Comparison of ENCODE assay signal across 9 mouse cellular contexts in the genomic region with DNA sequence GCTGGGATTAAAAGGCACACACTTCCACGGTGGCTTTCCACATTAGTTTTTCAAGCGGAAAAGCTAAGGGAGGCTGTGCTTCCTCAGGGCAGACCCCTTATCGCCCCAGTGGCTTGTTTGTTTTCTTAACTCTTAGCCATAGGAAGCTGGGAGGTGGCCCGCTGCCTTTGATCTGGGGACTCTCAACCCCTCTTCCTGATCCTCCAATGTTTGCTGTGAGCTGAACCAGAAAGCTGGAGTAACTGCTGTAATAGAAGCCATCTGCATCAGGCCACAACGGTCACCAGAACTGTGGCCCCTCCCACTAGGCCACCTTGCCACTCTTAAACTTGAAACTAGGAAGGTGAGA. TPM values are rescaled to one million over a fixed set of nuclear protein-coding genes. Genes with fewer than 3 reads are reported as not detected.
A peak's percentile ranks its signal among the peaks of the same experiment; 100 is the strongest.
DNase-seq lines count a peak whose midpoint lies in the region; ATAC-seq and TF ChIP-seq lines count a peak whose summit lies in the region.
"Had no signal": no experiment of that assay in that cellular context is flagged by ENCODE, and none has a peak within 500 bp of the region (broad histone marks: within the 10 kb centered on the region; RNA-seq: fewer than 3 reads in every experiment).

A gene (plus strand): TSS at position 182 of the 349 bp plus-strand sequence.

- ATAC-seq in lung, embryonic 14.5 days (ENCODE audit: insufficient read depth), result no peak
- no peak for ATAC-seq in forebrain, embryonic 14.5 days
- ATAC-seq in intestine, embryonic 16.5 days, result no peak; the same call in 1 of the 2 replicates
- no peak for ATAC-seq in neural tube, embryonic 13.5 days (ENCODE audit: low read depth)
- ATAC-seq: activated CD4-positive, CD25-positive, alpha-beta regulatory T cell, adult 4 months had no signal

- peaks cover 7% of the 10 kb centered on the region; the same call in 1 of the 2 replicates for H3K4me1 ChIP-seq in lung, embryonic 14.5 days (ENCODE audit: insufficient read depth)
- no peaks in the 10 kb centered on the region for H3K4me1 ChIP-seq in forebrain, embryonic 14.5 days (ENCODE audit: control insufficient read depth, insufficient read depth, low read length)
- H3K4me1 ChIP-seq in intestine, embryonic 16.5 days (ENCODE audit: control insufficient read depth, insufficient read depth, low read length), result peaks cover 12% of the 10 kb centered on the region
- peaks cover 14% of the 10 kb centered on the region; the same call in 1 of the 2 replicates for H3K4me1 ChIP-seq in neural tube, embryonic 13.5 days (replicated peaks)

- peak within 1 kb of the TSS; percentile 45 for H3K4me3 ChIP-seq in lung, embryonic 14.5 days (ENCODE audit: low read depth, low read length)
- 0 out of 2 replicates have a peak within 1 kb of the TSS, but pooled peaks have one; percentile 5 for H3K4me3 ChIP-seq in forebrain, embryonic 14.5 days (ENCODE audit: low read depth, low read length)
- peak within 1 kb of the TSS; percentile 55 for H3K4me3 ChIP-seq in intestine, embryonic 16.5 days (ENCODE audit: low read length)
- H3K4me3 ChIP-seq in neural tube, embryonic 13.5 days, result no peak within 1 kb of the TSS

- peak within 1 kb of the TSS; percentile 56 for H3K4me2 ChIP-seq in lung, embryonic 14.5 days
- H3K4me2 ChIP-seq in forebrain, embryonic 14.5 days (ENCODE audit: low read length), result peak within 1 kb of the TSS; percentile 26; the same call in 1 of the 2 replicates
- peak within 1 kb of the TSS; percentile 43 for H3K4me2 ChIP-seq in intestine, embryonic 16.5 days (ENCODE audit: low read depth, low read length)
- peak within 1 kb of the TSS; percentile 8; the same call in 1 of the 2 replicates for H3K4me2 ChIP-seq in neural tube, embryonic 13.5 days

- peak within 1 kb of the TSS; percentile 58 for H3K9ac ChIP-seq in lung, embryonic 14.5 days
- no peak within 1 kb of the TSS for H3K9ac ChIP-seq in forebrain, embryonic 14.5 days (ENCODE audit: low read length)
- H3K9ac ChIP-seq in intestine, embryonic 16.5 days (ENCODE audit: low read depth, low read length), result peak within 1 kb of the TSS; percentile 79
- 0 out of 2 replicates have a peak within 1 kb of the TSS, but pooled peaks have one; percentile 18 for H3K9ac ChIP-seq in neural tube, embryonic 13.5 days

- TF ChIP-seq CTCF in lung, embryonic 14.5 days (IDR thresholded peaks at IDR 0.05; ENCODE audit: low read depth), result no peak

- peak within 1 kb of the TSS; percentile 94 for H3K27ac ChIP-seq in lung, embryonic 14.5 days (ENCODE audit: low read depth)
- no peak within 1 kb of the TSS for H3K27ac ChIP-seq in forebrain, embryonic 14.5 days (ENCODE audit: low read depth, low read length)
- H3K27ac ChIP-seq in intestine, embryonic 16.5 days (ENCODE audit: low read length), result peak within 1 kb of the TSS; percentile 95
- no peak within 1 kb of the TSS for H3K27ac ChIP-seq in neural tube, embryonic 13.5 days (replicated peaks)

- no peak for DNase-seq in lung, embryonic 14.5 days
- DNase-seq in lung, postnatal 14 days, result no peak
- DNase-seq in forebrain, embryonic 14.5 days (ENCODE audit: low spot score), result no peak
- DNase-seq in adrenal gland, adult 8-10 months, result no peak
- no peak for DNase-seq in spleen, adult 12 weeks (ENCODE audit: low spot score)
- DNase-seq: thymus, postnatal 25 days had no signal

- H3K27me3 ChIP-seq in lung, embryonic 14.5 days (ENCODE audit: insufficient read depth, low read length), result peaks cover 23% of the 10 kb centered on the region
- peaks cover 27% of the 10 kb centered on the region for H3K27me3 ChIP-seq in forebrain, embryonic 14.5 days (replicated peaks; ENCODE audit: control insufficient read depth, insufficient read depth, low read length)
- H3K27me3 ChIP-seq in intestine, embryonic 16.5 days (replicated peaks; ENCODE audit: control insufficient read depth, insufficient read depth, low read length), result no peaks in the 10 kb centered on the region; the same call in 1 of the 2 replicates
- peaks cover 47% of the 10 kb centered on the region for H3K27me3 ChIP-seq in neural tube, embryonic 13.5 days

- no peaks in the 10 kb centered on the region for H3K9me3 ChIP-seq in lung, embryonic 14.5 days (ENCODE audit: low read depth, low read length)
- no peaks in the 10 kb centered on the region for H3K9me3 ChIP-seq in forebrain, embryonic 14.5 days (replicated peaks; ENCODE audit: control insufficient read depth, low read length)
- H3K9me3 ChIP-seq in intestine, embryonic 16.5 days (ENCODE audit: control insufficient read depth, low read length), result no peaks in the 10 kb centered on the region
- no peaks in the 10 kb centered on the region for H3K9me3 ChIP-seq in neural tube, embryonic 13.5 days

- H3K36me3 ChIP-seq in lung, embryonic 14.5 days (ENCODE audit: insufficient read depth), result no peaks in the 10 kb centered on the region
- no peaks in the 10 kb centered on the region for H3K36me3 ChIP-seq in forebrain, embryonic 14.5 days (ENCODE audit: control insufficient read depth, insufficient read depth, low read length)
- H3K36me3 ChIP-seq in intestine, embryonic 16.5 days (ENCODE audit: control insufficient read depth, insufficient read depth, low read length), result peaks cover under 1% of the 10 kb centered on the region; the same call in 1 of the 2 replicates
- H3K36me3 ChIP-seq in neural tube, embryonic 13.5 days, result no peaks in the 10 kb centered on the region

- 6% methylated on average over 5 of the region's 5 CpGs for WGBS in lung, embryonic 14.5 days
- WGBS in forebrain, embryonic 14.5 days, result 16% methylated on average over 5 of the region's 5 CpGs
- 10% methylated on average over 5 of the region's 5 CpGs for WGBS in intestine, embryonic 16.5 days
- WGBS in neural tube, embryonic 13.5 days, result 19% methylated on average over 5 of the region's 5 CpGs

RNA-seq across cellular contexts. Expression of the gene that starts here (rescaled TPM):
- polyA plus RNA-seq in lung, embryonic 14.5 days (2014; fragmentation: Nextera tagmentation; extraction: Ambion mirVana), result 39.4 and 43.0 TPM in 2 replicates
- 0.38 and 0.41 TPM in 2 replicates for polyA plus RNA-seq in forebrain, embryonic 14.5 days (2014; fragmentation: Nextera tagmentation; extraction: Ambion mirVana)
- polyA plus RNA-seq in intestine, embryonic 16.5 days (2015; fragmentation: Nextera tagmentation; extraction: Ambion mirVana), result 87.1 and 87.3 TPM in 2 replicates
- polyA plus RNA-seq in neural tube, embryonic 13.5 days (2015; fragmentation: Nextera tagmentation; extraction: Ambion mirVana), result 0.47 and 0.80 TPM in 2 replicates
- total RNA-seq in adrenal gland, adult 8-10 months (2022), result under 1 TPM in 3 of 4 experiments, not detected in 1; 0.13 to 0.70 (median 0.42) TPM

Comparison
In these comparisons a context has a peak if more than half of its experiments do, and no peak if none do; other contexts are left out.
1. RNA of the gene that starts here (polyA plus RNA-seq): 87.1 to 87.3 TPM in intestine, embryonic 16.5 days and 39.4 to 43.0 TPM in lung, embryonic 14.5 days; 0.47 to 0.80 TPM in neural tube, embryonic 13.5 days and 0.38 to 0.41 TPM in forebrain, embryonic 14.5 days; every median in the first group is over 10 times any median in the second.
2. H3K27ac ChIP-seq: peak in lung, embryonic 14.5 days (single experiment) and intestine, embryonic 16.5 days (single experiment); none in forebrain, embryonic 14.5 days (single experiment) and neural tube, embryonic 13.5 days (single experiment).
3. Peak in every context shown above with its lines, with median percentiles within 50 percentile points of each other: H3K4me2 ChIP-seq.